Mouse (Mus musculus) lung, postnatal 36 days (tissue): ENCODE results near the gene Olfr622.

ENCODE experiments used
- DNase-seq: peaks from one replicate; pipeline ENCODE4 v3.0.0; 2022; ENCODE audit warnings: mixed read lengths

Gene Olfr622

GRCm38 (mm10) chr7:103642602-103643001 is at the start of gene Olfr622:
Gene Olfr622 (minus strand): TSS chr7:103642702.
- no peak for DNase-seq

- no peak for DNase-seq
Measured at GRCm38 (mm10) chr7:103682420-103682819, 39.9 kb upstream of the Olfr622 start, which contains the start of gene Olfr625-ps1. Gene Olfr625-ps1 (plus strand): TSS chr7:103682720.

- no peak for DNase-seq
Measured at GRCm38 (mm10) chr7:103671091-103671490, 28.6 kb upstream of the Olfr622 start, which contains the start of gene Olfr624. Gene Olfr624 (minus strand): TSS chr7:103671191.

GRCm38 (mm10) chr7:103663598-103663997 is 21.1 kb upstream of the Olfr622 start, which contains the start of gene Olfr623:
Gene Olfr623 (minus strand): TSS chr7:103663698.
- no peak for DNase-seq

- DNase-seq = no peak
Measured at GRCm38 (mm10) chr7:103644070-103644469, 1.6 kb upstream of the Olfr622 start.

GRCm38 (mm10) chr7:103636795-103637194 is 5.7 kb downstream of the Olfr622 start:
- DNase-seq = no peak

- DNase-seq = no peak
Measured at GRCm38 (mm10) chr7:103612434-103612833, 30.1 kb downstream of the Olfr622 start, which contains the start of gene Olfr620. Gene Olfr620 (minus strand): TSS chr7:103612534.

- DNase-seq = no peak
Measured at GRCm38 (mm10) chr7:103607425-103607824, 35.1 kb downstream of the Olfr622 start.

- no peak for DNase-seq
Measured at GRCm38 (mm10) chr7:103600275-103600674, 42.2 kb downstream of the Olfr622 start, which contains the start of gene Olfr619. Gene Olfr619 (plus strand): TSS chr7:103600575.

- DNase-seq = no peak
Measured at GRCm38 (mm10) chr7:103589803-103590202, 52.7 kb downstream of the Olfr622 start, which contains the start of gene Olfr618. Gene Olfr618 (plus strand): TSS chr7:103590103.
